Mouse (Mus musculus): ENCODE results near the gene Adgrl3.

Gene Adgrl3

GRCm38 (mm10) chr5:81076377-81076776 lies 56.4 kb downstream of the Adgrl3 start:
- no peak for DNase-seq (ENCODE audit: low spot score)

- no peak for DNase-seq (ENCODE audit: low spot score)
Measured at GRCm38 (mm10) chr5:81077031-81077430, 57.1 kb downstream of the Adgrl3 start.

- DNase-seq (ENCODE audit: low spot score): no peak
Measured at GRCm38 (mm10) chr5:81077990-81078389, 58.1 kb downstream of the Adgrl3 start.

GRCm38 (mm10) chr5:81083698-81084360 lies 63.9 kb downstream of the Adgrl3 start:
- no peak for DNase-seq (ENCODE audit: low spot score)

- no peak for DNase-seq (ENCODE audit: low spot score)
Measured at GRCm38 (mm10) chr5:81085152-81085551, 65.2 kb downstream of the Adgrl3 start.

- DNase-seq (ENCODE audit: low spot score): no peak
Measured at GRCm38 (mm10) chr5:81088667-81089066, 68.7 kb downstream of the Adgrl3 start.

- no peak for DNase-seq (ENCODE audit: low spot score)
Measured at GRCm38 (mm10) chr5:81094618-81095017, 74.7 kb downstream of the Adgrl3 start.

GRCm38 (mm10) chr5:81097131-81097530 lies 77.2 kb downstream of the Adgrl3 start:
- DNase-seq (ENCODE audit: low spot score): no peak

GRCm38 (mm10) chr5:81107431-81107830 lies 87.5 kb downstream of the Adgrl3 start:
- no peak for DNase-seq (ENCODE audit: low spot score)

- no peak for DNase-seq (ENCODE audit: low spot score)
Measured at GRCm38 (mm10) chr5:81124483-81124882, 104.5 kb downstream of the Adgrl3 start.

GRCm38 (mm10) chr5:81127639-81128038 lies 107.7 kb downstream of the Adgrl3 start:
- no peak for DNase-seq (ENCODE audit: low spot score)

GRCm38 (mm10) chr5:81136394-81136793 lies 116.5 kb downstream of the Adgrl3 start:
- no peak for DNase-seq (ENCODE audit: low spot score)

GRCm38 (mm10) chr5:81155791-81156190 lies 135.9 kb downstream of the Adgrl3 start:
- no peak for DNase-seq (ENCODE audit: low spot score)

GRCm38 (mm10) chr5:81156281-81156680 lies 136.3 kb downstream of the Adgrl3 start:
- no peak for DNase-seq (ENCODE audit: low spot score)

GRCm38 (mm10) chr5:81156796-81157195 lies 136.9 kb downstream of the Adgrl3 start:
- no peak for DNase-seq (ENCODE audit: low spot score)

- no peak for DNase-seq (ENCODE audit: low spot score)
Measured at GRCm38 (mm10) chr5:81159013-81159412, 139.1 kb downstream of the Adgrl3 start.

GRCm38 (mm10) chr5:81160431-81160830 lies 140.5 kb downstream of the Adgrl3 start:
- no peak for DNase-seq (ENCODE audit: low spot score)

GRCm38 (mm10) chr5:81188871-81189485 lies 169.0 kb downstream of the Adgrl3 start:
- DNase-seq (ENCODE audit: low spot score): no peak

- DNase-seq (ENCODE audit: low spot score): no peak
Measured at GRCm38 (mm10) chr5:81200354-81200753, 180.4 kb downstream of the Adgrl3 start.

GRCm38 (mm10) chr5:81201885-81202284 lies 181.9 kb downstream of the Adgrl3 start:
- DNase-seq (ENCODE audit: low spot score): no peak

GRCm38 (mm10) chr5:81218500-81219057 lies 198.6 kb downstream of the Adgrl3 start:
- no peak for DNase-seq (ENCODE audit: low spot score)

GRCm38 (mm10) chr5:81224465-81224864 lies 204.5 kb downstream of the Adgrl3 start:
- no peak for DNase-seq (ENCODE audit: low spot score)

GRCm38 (mm10) chr5:81225486-81225885 lies 205.5 kb downstream of the Adgrl3 start:
- DNase-seq (ENCODE audit: low spot score): no peak

- DNase-seq (ENCODE audit: low spot score): no peak
Measured at GRCm38 (mm10) chr5:81227256-81227655, 207.3 kb downstream of the Adgrl3 start.

Measured in MN1 (cell line).